Mouse (Mus musculus): ENCODE data around the gene Kidins220. TPM values are rescaled to one million over a fixed set of nuclear protein-coding genes. Genes with fewer than 3 reads are reported as not detected.
A peak's percentile ranks its signal among the peaks of the same experiment; 100 is the strongest.

Gene Kidins220
- total RNA-seq, 1 experiment from 2014 or later = 89.8 TPM

DNA sequence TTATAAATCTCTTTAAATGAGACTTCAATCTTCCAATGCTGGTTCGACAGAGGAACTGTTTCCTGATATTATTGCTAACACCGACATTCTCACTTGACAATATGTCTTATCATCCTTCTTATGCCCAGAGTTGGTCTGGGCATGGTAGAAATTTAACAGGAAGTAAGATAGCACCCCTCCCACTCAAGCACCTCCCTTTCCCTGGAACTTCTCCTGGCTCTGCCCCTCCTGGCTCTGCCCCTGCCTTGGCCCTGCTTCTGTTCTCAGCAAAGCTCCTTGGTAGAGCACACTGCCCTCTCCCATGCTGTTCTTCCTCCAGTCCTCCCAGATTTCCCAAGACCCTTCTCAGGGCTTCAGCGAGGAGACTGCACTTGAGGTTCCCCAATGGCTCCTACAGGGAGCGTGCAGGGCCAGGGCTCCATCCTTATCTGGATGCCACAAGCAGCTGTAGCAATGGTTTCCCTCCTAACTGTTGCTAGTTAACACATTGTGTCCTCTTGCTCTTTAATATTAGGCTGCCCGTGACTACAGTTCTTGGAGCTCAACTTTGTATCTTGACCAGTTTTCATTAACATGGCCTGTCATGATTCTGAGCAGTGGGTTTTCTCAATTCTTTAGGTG, 39.7 kb downstream of the Kidins220 start:
- no peak for ATAC-seq (ENCODE audit: extremely low read depth, insufficient number of reproducible peaks, low FRiP score, poor library complexity, severe bottlenecking)

DNA sequence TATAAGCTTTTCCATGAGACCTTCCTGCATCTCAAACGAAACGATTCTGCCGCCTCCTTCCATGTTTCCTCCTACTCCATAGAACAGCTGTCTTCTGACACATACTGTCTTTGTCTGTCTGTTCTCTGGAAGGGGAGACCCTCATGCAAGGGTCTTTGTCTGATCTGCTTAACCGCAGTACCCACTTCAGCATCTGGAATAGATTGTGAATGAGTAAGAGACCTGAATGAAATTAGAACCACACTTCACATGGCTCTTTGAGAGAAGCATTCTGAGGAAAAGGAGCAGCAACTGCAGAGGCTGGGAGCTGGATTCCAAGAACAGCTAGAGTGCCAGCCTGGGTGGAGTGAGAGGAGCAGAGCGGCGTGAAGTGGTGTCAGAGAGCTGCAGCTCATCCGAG, 40.2 kb downstream of the Kidins220 start:
- no peak for ATAC-seq (ENCODE audit: extremely low read depth, insufficient number of reproducible peaks, low FRiP score, poor library complexity, severe bottlenecking)

DNA sequence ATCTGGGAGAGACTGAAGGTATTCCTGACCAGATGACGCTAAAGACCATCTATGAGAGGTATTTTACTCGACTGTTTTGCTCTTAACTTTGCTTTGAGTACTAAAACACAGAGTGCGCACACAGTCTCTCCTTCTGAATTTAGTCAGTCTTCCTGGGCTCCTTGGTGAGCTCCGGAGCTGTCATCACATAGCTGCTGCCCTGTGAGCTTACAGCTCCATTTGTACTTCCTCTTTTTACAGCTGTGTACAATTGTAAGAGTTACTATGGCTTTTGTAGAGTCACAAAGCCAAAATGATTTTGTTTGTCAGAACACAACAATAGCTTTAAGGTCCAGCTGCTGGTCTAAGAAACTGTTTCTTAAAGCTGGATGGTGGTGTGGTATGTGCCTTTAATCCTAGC, 42.3 kb downstream of the Kidins220 start:
- no peak for ATAC-seq (ENCODE audit: extremely low read depth, insufficient number of reproducible peaks, low FRiP score, poor library complexity, severe bottlenecking)

DNA sequence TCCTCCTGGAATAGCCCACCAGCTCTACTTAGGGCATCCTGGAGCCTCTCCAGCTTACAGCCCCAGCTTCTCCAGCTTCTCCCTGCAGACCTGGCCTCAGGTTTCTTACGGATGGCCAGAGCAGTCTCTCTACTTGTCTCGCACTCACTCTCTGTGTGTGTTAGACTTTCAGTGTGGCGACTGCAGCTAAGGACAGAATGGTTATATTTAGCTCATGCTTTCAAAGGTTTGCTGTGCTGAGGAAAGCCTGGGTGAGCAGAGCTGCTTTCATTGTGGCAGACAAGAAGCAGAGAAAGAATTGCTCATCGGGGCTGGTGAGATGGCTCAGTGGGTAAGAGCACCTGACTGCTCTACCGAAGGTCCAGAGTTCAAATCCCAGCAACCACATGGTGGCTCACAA, 46.3 kb downstream of the Kidins220 start:
- no peak for ATAC-seq (ENCODE audit: extremely low read depth, insufficient number of reproducible peaks, low FRiP score, poor library complexity, severe bottlenecking)

DNA sequence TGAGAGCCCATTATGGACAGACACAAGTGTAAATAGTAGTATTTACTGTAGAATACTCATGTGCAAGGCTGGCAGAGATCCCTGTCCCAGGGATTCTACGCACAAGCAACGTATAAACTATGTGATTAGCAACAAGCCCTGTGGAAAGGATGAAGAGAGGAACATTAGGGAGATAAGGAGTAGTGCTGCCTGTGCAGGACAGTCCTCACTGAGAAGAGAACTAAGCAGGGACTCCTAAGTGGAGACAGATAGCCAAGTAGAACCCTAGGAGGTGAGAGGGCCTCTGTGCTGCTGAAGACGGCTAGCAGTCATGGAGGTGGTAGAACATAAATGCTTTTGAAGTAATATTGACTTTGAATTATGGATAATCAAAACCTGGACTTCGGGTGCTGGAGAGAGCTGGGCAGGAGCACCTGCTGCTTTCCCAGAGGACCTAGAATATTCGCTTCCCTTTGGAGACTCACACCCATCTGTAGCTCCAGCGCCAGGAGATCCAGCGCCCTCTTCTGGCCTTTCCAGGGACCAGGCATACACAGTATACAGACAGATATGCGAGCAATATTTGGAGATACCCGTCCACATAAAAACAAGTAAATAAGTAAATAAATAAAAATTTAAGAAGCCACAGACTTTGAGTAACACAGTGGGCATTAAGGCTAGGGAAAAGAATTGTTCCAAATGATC, 50.3 kb downstream of the Kidins220 start:
- no peak for ATAC-seq (ENCODE audit: extremely low read depth, insufficient number of reproducible peaks, low FRiP score, poor library complexity, severe bottlenecking)

DNA sequence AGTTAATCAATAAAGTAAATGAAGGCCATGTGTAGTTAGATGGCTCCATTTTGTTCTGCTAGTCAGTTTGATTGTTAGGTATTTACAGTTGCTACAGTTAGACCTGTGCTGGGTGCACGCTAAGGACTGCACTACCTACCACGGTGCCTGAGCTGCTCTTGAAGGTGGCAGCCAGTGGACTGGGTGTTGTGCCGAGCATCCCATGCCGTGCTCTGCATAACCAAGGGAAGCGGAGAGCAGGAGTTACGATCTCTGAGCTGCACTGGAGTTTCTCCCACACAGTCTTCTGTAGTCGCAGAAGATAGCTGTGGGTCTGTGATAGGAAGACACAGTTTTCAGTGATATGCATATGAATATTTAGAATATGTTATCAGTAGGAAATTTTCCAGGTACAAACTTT, 51.6 kb downstream of the Kidins220 start:
- no peak for ATAC-seq (ENCODE audit: extremely low read depth, insufficient number of reproducible peaks, low FRiP score, poor library complexity, severe bottlenecking)

DNA sequence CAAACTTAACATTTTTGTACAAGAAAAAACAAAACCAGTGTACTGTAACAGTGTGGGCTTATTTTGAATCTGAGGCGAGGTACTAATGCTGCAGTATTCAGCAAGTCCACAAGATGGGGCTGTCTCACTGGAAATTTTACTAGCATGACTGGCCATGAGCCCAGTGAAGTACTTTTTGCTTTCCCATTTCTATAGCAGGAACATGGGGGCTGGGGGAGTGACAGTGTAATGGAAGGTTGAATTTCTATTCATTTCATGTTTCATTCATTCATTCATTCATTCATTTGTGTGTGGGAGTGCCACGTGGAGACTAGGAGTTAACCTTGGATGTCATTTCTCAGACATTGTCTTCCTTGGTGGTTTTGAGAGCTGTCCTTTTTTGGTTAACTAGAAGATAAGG, 52.7 kb downstream of the Kidins220 start:
- peak; percentile 48; the same call in 1 of the 2 replicates for ATAC-seq (ENCODE audit: extremely low read depth, insufficient number of reproducible peaks, low FRiP score, poor library complexity, severe bottlenecking)

DNA sequence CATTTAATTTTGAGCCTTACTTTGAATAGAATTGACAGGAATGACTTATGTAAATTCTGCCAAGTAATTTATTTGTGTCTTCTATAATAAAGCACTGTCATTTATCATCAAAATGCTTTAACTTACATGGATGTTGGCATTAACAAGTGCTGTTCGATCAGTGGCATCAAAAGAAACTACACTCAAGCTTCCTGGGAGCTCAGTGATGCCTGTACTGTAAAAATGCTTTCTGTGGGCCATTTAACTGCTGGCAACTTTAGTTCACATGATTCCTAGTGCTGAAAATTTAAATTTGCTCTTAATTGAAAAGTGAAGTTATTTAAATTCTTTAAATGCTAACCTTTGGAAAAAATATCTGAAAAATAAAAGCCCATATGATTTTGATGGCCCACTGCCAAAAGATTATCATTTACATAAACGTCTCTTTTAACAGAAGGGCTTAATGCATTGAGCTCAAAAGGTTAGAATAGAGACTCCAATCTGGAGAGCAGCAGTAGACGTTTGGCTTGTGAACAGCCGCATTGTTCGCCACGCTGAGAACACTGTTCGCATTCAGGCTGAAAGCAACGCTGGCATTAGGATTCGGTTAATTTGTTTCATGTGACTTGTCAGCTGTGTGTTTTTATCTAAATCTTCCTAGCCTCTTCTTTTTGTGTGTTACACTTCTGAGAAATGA, 59.1 kb downstream of the Kidins220 start:
- no peak for ATAC-seq (ENCODE audit: extremely low read depth, insufficient number of reproducible peaks, low FRiP score, poor library complexity, severe bottlenecking)

DNA sequence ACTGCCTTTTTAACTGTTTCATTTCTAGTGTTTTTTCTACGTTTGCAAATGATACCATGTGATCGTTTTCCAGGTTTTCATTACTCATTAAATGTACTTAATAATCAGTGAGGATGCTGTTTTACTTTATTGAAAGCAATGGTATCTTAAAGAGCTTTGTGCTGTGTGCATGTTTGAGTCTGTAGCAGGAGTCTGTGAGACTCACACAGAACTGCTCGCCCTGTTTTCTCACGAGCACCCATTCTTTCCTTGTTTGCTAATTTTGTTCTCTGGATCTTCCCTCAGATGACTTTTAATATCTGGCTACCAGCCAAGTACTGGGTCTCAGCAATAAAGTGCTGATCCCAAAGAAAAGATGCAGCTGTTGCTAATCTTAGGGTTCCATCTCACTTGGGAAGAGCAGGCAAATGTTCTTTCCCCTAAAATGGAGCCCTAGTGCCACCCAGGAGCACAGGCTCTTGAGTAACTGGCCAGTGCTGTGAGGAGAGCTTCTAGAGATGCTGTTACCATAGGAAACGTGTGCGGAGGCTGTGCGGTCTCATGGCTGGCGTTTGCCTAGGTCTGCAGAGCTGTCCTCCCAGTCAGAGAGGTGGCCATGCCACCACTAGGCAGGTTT, 59.7 kb downstream of the Kidins220 start:
- no peak for ATAC-seq (ENCODE audit: extremely low read depth, insufficient number of reproducible peaks, low FRiP score, poor library complexity, severe bottlenecking)

DNA sequence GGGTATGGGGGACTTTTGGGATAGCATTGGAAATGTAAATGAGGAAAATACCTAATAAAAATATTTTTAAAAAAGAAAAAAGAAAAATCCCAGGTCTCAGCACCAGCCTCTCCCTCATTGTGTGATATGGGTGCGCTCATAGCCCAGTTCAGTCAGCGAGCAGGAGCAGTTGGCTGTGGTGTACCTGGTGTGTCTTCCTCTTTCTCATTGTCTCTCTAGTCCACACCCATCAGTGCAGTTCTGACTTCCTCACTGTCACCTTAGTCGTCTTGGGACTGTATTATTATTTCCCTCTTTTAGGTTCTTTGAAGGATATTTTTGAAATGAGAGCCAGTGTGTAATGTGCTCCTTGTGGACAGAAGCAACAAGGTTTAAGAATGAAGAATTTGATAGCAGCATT, 61.3 kb downstream of the Kidins220 start:
- no peak for ATAC-seq (ENCODE audit: extremely low read depth, insufficient number of reproducible peaks, low FRiP score, poor library complexity, severe bottlenecking)

DNA sequence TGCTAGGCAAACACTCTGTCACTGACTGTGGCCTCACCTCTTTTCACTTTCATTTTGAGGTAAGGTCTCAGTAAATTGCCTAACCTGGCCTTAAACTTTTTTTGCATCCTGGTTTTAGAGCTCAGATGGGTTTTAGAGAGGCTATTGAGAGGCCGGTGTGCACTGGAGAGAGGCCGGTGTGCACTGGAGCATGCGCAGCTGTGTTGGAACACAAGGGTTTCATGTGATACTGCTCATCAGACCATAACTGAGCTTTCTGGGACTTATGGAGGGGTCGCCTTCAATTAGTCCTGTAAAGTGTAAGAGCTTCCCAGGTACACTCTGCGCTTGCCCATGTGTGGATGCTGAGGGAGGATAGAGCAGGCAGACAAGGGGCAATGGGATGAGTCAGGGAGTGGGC, 62.5 kb downstream of the Kidins220 start:
- no peak for ATAC-seq (ENCODE audit: extremely low read depth, insufficient number of reproducible peaks, low FRiP score, poor library complexity, severe bottlenecking)

DNA sequence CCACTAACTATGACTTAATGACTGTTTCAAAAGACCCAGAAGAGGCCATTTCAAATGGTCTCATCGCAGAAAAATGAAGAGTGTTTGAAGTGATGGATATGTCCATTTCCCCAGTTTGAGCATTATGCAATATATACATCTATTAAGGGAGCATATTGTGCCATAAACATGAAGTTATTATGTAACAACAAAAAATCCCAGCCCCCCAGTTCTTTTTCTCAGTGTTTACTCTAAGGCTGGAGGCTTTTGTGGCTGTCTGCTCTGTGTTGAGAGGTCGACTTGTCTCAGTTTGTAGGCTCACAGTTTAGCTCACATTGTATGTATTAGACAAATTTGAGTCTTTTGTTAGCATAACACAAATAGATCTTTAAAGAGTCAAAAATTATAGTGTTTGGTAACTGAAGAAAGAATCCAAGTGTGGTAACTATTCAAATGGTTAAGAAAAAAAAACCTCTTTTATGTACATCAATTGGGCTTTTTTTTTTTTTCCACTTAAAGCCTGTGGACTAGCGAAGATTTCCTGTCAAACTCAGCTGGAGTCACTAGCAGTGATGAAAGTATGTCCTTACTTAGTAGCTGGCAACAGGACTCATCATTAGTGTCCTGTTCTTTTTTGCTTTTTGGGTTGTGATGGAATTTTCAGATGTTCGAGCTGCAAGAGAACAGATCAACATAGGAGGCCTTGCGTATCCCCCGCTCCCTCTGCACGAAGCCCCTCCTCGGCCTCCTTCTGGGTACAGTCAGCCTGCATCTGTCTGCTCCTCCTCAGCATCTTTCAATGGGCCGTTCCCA, 63.2 kb downstream of the Kidins220 start:
- ATAC-seq (ENCODE audit: extremely low read depth, insufficient number of reproducible peaks, low FRiP score, poor library complexity, severe bottlenecking) = no peak

DNA sequence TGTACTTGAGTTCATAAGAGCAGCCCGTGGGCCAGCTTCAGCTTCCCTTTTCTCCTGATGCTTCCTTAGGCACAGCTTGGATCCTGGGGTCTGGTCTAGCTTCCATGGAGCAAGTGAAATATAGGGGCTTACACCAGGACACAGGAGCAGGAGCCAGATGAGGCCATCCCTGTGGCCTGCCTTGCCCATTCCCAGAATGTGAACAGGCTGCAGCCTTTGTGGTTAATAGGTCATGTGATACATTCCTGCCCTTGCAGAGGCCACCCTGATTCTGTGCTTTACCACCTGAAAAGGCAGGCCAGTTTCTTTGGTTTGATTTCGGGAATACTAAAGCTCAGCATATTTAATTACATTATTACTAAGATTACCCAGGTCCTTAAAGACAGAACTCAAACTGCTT, 69.3 kb downstream of the Kidins220 start:
- ATAC-seq (ENCODE audit: extremely low read depth, insufficient number of reproducible peaks, low FRiP score, poor library complexity, severe bottlenecking) = no peak

DNA sequence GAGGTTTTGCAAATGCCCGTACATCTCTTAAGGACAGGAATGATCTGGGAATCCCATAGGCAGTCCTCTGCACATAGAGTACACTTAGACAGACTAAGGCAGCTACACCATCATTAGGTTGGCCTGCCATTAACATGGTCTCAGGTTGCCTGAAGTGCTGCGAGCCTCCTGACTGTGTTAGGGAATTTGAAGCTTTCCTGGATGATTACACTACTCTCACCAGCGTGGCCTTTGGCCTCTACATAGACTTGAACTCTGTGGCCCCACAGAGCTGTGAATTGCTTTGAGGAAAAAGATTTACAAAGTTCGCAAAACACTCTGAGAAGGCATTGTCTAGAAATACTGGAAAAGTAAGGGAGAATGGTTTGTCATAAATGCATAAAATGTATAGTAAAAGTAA, 69.9 kb downstream of the Kidins220 start:
- ATAC-seq (ENCODE audit: extremely low read depth, insufficient number of reproducible peaks, low FRiP score, poor library complexity, severe bottlenecking) = no peak

DNA sequence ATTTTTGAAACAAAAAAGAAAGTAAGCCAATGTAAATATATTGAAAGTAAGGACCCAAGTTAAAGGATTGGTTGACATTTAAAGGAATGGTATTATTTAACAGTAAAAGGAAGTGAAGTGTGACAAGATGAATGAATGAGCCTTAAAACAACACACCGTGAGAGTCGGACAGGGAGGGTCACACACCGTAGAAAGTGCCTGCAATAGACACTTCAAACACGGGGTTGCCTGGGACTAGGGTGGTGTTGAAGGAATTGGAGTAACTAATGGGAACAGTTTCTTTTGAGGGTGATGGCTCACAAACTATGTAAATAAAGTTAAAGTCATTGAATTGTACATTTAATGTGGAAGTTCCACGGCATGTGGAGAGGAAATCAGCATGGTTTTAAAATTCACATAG, 74.5 kb downstream of the Kidins220 start:
- no peak for ATAC-seq (ENCODE audit: extremely low read depth, insufficient number of reproducible peaks, low FRiP score, poor library complexity, severe bottlenecking)

DNA sequence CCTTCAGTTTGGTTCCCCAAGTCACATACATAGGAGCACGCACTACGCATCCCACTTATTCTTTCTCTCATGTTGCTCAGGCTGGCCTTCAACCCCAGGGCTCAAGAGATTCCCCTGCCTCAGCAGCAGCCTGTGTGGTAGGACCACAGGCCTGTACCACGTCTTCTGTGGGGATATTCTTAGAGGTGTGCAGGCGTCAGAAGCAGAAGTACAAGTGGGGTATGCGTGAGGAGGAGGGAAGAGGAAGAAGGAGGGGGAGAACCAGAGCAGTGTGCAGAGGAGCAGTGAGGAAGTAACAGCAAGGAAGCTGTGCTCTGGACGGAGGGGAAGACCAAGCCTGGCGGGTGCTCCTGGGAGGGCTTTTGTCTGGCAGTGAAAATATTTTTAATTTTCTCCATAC, 79.8 kb downstream of the Kidins220 start:
- ATAC-seq (ENCODE audit: extremely low read depth, insufficient number of reproducible peaks, low FRiP score, poor library complexity, severe bottlenecking) = peak; percentile 60; the same call in 1 of the 2 replicates

DNA sequence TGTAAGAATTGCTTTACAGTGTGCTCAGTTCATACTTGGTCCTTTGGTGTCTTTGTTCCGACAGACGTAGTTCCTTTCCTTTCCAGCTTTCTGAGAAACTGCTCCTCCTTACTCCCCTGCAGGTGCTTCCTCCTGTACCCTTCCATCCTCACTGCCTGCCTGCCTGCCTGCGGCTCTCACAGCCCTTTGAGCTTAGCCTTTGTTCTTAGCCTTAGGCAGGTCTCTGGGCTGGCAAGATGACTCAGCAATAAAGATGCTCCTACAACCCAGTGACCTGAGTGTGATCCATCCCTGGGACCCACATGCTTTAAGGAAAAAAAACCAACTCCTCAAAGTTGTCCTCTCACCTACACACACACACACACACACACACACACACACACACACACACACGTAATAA, 80.2 kb downstream of the Kidins220 start:
- ATAC-seq (ENCODE audit: extremely low read depth, insufficient number of reproducible peaks, low FRiP score, poor library complexity, severe bottlenecking) = no peak

DNA sequence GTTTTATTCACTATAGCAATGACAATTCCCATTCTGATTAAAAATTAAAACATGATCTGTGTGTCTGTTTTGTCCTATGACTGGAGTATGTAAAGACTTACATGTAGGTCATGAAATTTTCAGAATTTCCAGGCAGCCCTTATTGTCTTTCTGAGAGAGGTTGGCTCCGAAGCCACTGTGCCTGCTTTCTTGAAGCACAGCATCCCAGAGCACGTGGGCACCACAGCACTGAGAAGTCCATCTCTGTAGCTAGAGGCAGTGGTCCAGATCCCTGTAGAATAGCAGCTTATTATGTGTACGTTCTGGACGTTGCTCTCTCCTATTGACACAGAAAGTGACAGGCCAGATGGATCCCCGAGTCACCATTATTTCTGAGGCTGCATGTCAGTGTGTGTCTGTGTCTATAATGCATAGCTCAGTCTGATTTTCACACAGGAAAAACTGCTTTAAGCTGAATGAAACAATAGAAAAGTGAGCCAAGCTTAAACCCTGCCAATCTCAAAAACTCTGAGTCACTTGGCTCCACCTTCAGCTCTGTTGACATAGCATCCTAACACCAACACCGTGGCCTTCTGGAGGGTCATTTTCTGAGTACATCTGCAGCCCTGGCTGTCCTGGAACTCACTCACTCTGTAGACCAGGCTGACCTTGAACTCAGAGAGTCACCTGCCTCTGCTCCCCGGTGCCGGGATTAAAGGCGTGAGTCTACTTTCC, 84.9 kb downstream of the Kidins220 start:
- no peak for ATAC-seq (ENCODE audit: extremely low read depth, insufficient number of reproducible peaks, low FRiP score, poor library complexity, severe bottlenecking)

DNA sequence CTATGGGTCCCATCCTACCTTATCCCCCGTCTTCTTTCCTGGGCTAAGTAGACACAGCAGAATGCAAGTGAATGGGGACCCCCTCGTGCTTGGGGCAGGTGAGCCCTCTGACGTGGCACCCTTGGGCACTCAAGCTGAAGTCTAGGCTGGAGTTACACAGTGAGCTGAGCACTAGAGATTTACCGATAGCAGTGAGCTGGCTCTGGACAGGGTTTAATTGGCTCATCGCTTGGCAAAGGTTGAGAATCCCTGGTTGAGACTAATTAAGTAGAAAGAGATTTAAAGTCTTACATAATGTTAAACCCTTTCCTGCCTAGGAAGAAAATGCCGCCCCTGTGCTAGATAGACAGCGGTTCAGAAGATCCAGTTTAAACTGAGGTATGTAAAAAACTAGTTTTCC, 86.2 kb downstream of the Kidins220 start:
- ATAC-seq (ENCODE audit: extremely low read depth, insufficient number of reproducible peaks, low FRiP score, poor library complexity, severe bottlenecking) = no peak

Data from neutrophil, adult 5-6 weeks (primary cell).